Mouse (Mus musculus) liver, embryonic 14.5 days (tissue): ENCODE results near the gene Alg14. TPM values are rescaled to one million over a fixed set of nuclear protein-coding genes. Genes with fewer than 3 reads are reported as not detected.

ENCODE experiments used
- ATAC-seq: fragments of 200-750 bp; cut with Nextera tagmentation; 2 replicates; pipeline ENCODE4 v1.8.0; 2017; ENCODE audit warnings: moderate number of reproducible peaks, mild to moderate bottlenecking, moderate library complexity; ENCODE audit not compliant: insufficient read depth
- DNase-seq, 3 experiments: peaks; one replicate each; pipeline ENCODE4 v3.0.0-alpha.2; 2012 to 2013; ENCODE audit warnings: low read depth in 3 of 3, low spot score in 3 of 3
- H3K27ac ChIP-seq: fragments of 300-500 bp; sonication (generic); 2 replicates; pipeline ENCODE4 v1.5.1; 2014; ENCODE audit warnings: moderate library complexity, mild to moderate bottlenecking, control low read depth, inconsistent platforms
- H3K27me3 ChIP-seq: fragments of 300-500 bp; sonication (generic); 2 replicates; pipeline ENCODE4 v1.6.1; 2014; ENCODE audit warnings: mild to moderate bottlenecking, low read length, moderate library complexity; ENCODE audit not compliant: control insufficient read depth, insufficient read depth
- H3K36me3 ChIP-seq: fragments of 300-500 bp; sonication (generic); replicated peaks from 2 replicates; pipeline ENCODE4 v1.6.1; 2014; ENCODE audit warnings: low read depth; ENCODE audit not compliant: control insufficient read depth, insufficient read depth
- H3K4me1 ChIP-seq, 2 experiments: fragments of 200-500 bp in 1 of 2; fragments of 300-500 bp in 1 of 2; sonication (generic) in 1 of 2; replicated peaks; 2 replicates each; pipeline ENCODE4 v1.6.1; 2012 to 2014; ENCODE audit warnings: antibody characterized with exemption in 1 of 2, inconsistent platforms in 1 of 2, low read length in 1 of 2; ENCODE audit not compliant: control insufficient read depth in 2 of 2, insufficient read depth in 2 of 2
- H3K4me2 ChIP-seq: fragments of 300-500 bp; sonication (generic); 2 replicates; pipeline ENCODE4 v1.6.1; 2014; ENCODE audit warnings: low read depth, mild to moderate bottlenecking, control low read depth, moderate library complexity
- H3K4me3 ChIP-seq, 2 experiments: fragments of 200-500 bp in 1 of 2; fragments of 300-500 bp in 1 of 2; sonication (generic) in 1 of 2; 2 replicates each; pipeline ENCODE4 v1.5.1; 2012 to 2014; ENCODE audit warnings: low read depth in 2 of 2, low read length in 2 of 2, mild to moderate bottlenecking in 2 of 2, control low read depth in 1 of 2, inconsistent platforms in 1 of 2, moderate library complexity in 1 of 2; ENCODE audit not compliant: insufficient read depth in 1 of 2
- H3K9ac ChIP-seq: fragments of 300-500 bp; sonication (generic); replicated peaks from 2 replicates; pipeline ENCODE4 v1.6.1; 2014; ENCODE audit warnings: mild to moderate bottlenecking, control low read depth, moderate library complexity
- H3K9me3 ChIP-seq: fragments of 300-500 bp; sonication (generic); 2 replicates; pipeline ENCODE4 v1.6.1; 2016; ENCODE audit warnings: low read length, mixed read lengths; ENCODE audit not compliant: control insufficient read depth
- CTCF ChIP-seq: IDR thresholded peaks from 2 replicates; pipeline ENCODE4 v1.5.1; 2016; ENCODE audit warnings: antibody characterized with exemption, low read depth, control low read depth
- EP300 ChIP-seq: IDR thresholded peaks from 2 replicates; pipeline ENCODE4 v1.6.1; 2016; ENCODE audit warnings: antibody characterized with exemption, low read depth
- WGBS: fragments of 180-500 bp; shearing (Covaris S2); extraction: QIAGEN DNeasy Blood & Tissue Kit; methylation state at CpG from one replicate; pipeline ENCODE4 v1.1.7; 2014; ENCODE audit not compliant: insufficient replicate concordance; 5-methylcytosine and 5-hydroxymethylcytosine counted together
- polyA plus RNA-seq, 2 experiments: library from polyadenylated mRNA; depleted of rRNA in 1 of 2; stranded (reverse) in 1 of 2; unstranded in 1 of 2; fragments of >200 nt; fragmentation: Nextera tagmentation in 1 of 2; extraction: Ambion mirVana in 1 of 2; gene quantifications; 2 replicates each; pipeline versions ENCODE4 v1.2.1 to v1.2.3; 2012 to 2014

Gene Alg14
- polyA plus RNA-seq, 2 experiments = 6.5 to 18.8 TPM

GRCm38 (mm10) chr3:121307532-121308234, 16.1 kb downstream of the Alg14 start:
- Histone ChIP-seq H3K4me1 (peaks cover 2% of the 10 kb centered on the region in 2 experiments; a peak in 1 of 4 replicates), H3K9me3 (no peaks in the 10 kb centered on the region), H3K36me3 (no peaks in the 10 kb centered on the region), H3K4me3 (no peak overlapping the region), H3K27me3 (no peaks in the 10 kb centered on the region), H3K27ac (no peak overlapping the region), H3K9ac (no peak overlapping the region), H3K4me2 (no peak overlapping the region)
- TF ChIP-seq EP300 (no peak), CTCF (peak; percentile 99)
- ATAC-seq (peak; percentile 63), DNase-seq (peak; percentile 47 to 58 (median 50))
- 64% methylated on average over 7 of the region's 7 CpGs for WGBS

- H3K4me2 ChIP-seq = no peak overlapping the region
- no peak overlapping the region for H3K9ac ChIP-seq
- H3K36me3 ChIP-seq = no peaks in the 10 kb centered on the region
- DNase-seq (no peak), ATAC-seq (no peak)
- no peaks in the 10 kb centered on the region for H3K27me3 ChIP-seq
- no peak overlapping the region for H3K27ac ChIP-seq
- WGBS = 69% methylated on average over 5 of the region's 5 CpGs
- H3K4me1 ChIP-seq = peaks cover 2% of the 10 kb centered on the region in 2 experiments; a peak in 1 of 4 replicates
- TF ChIP-seq CTCF = no peak
- no peak for TF ChIP-seq EP300
- no peak overlapping the region for H3K4me3 ChIP-seq
- no peaks in the 10 kb centered on the region for H3K9me3 ChIP-seq
These were observed 17.4 kb downstream of the Alg14 start for GRCm38 (mm10) chr3:121308935-121309334.

- H3K4me2 ChIP-seq = no peak overlapping the region
- 23% methylated on average over 4 of the region's 4 CpGs for WGBS
- DNase-seq = peak in 1 of 3 experiments; percentile 37
These were observed 17.9 kb downstream of the Alg14 start for GRCm38 (mm10) chr3:121309429-121309828.

GRCm38 (mm10) chr3:121309896-121310714, 18.5 kb downstream of the Alg14 start:
- Histone ChIP-seq H3K27ac (no peak overlapping the region), H3K9ac (no peak overlapping the region), H3K9me3 (no peaks in the 10 kb centered on the region), H3K4me3 (no peak overlapping the region), H3K4me2 (no peak overlapping the region), H3K36me3 (no peaks in the 10 kb centered on the region), H3K4me1 (peaks cover 2% of the 10 kb centered on the region in 2 experiments; a peak in 1 of 4 replicates), H3K27me3 (no peaks in the 10 kb centered on the region)
- DNase-seq (no peak), ATAC-seq (no peak)
- 78% methylated on average over 16 of the region's 16 CpGs for WGBS
- TF ChIP-seq EP300 = no peak
- TF ChIP-seq CTCF = no peak; the same call in 1 of the 2 replicates

More at GRCm38 (mm10) chr3:121309429-121309828, 17.9 kb downstream of the Alg14 start:
- Histone ChIP-seq H3K9me3 (no peaks in the 10 kb centered on the region), H3K9ac (no peak overlapping the region), H3K27ac (no peak overlapping the region), H3K4me1 (peaks cover 2% of the 10 kb centered on the region in 2 experiments; a peak in 1 of 4 replicates), H3K27me3 (no peaks in the 10 kb centered on the region), H3K4me3 (no peak overlapping the region), H3K36me3 (no peaks in the 10 kb centered on the region)
- peak; percentile 58; the same call in 1 of the 2 replicates for ATAC-seq
- TF ChIP-seq CTCF (no peak), EP300 (no peak)

GRCm38 (mm10) chr3:121312426-121312825, 20.9 kb downstream of the Alg14 start:
- Histone ChIP-seq H3K4me1 (peaks cover 2% of the 10 kb centered on the region in 2 experiments; a peak in 1 of 4 replicates), H3K36me3 (no peaks in the 10 kb centered on the region), H3K27ac (no peak overlapping the region), H3K4me3 (no peak overlapping the region), H3K4me2 (no peak overlapping the region), H3K27me3 (no peaks in the 10 kb centered on the region), H3K9me3 (no peaks in the 10 kb centered on the region), H3K9ac (no peak overlapping the region)
- no peak for ATAC-seq
- no peak for DNase-seq
- TF ChIP-seq EP300 (no peak), CTCF (no peak)
- 62% methylated on average over 6 of the region's 6 CpGs for WGBS
